Mouse (Mus musculus) 3T3-L1 (cell line): ENCODE measurements around the gene Oas1c.

Experiments
- DNase-seq: peaks from one replicate; pipeline ENCODE4 v3.0.0-alpha.2; 2015; ENCODE audit warnings: low read depth, low spot score

The Oas1c gene

DNA sequence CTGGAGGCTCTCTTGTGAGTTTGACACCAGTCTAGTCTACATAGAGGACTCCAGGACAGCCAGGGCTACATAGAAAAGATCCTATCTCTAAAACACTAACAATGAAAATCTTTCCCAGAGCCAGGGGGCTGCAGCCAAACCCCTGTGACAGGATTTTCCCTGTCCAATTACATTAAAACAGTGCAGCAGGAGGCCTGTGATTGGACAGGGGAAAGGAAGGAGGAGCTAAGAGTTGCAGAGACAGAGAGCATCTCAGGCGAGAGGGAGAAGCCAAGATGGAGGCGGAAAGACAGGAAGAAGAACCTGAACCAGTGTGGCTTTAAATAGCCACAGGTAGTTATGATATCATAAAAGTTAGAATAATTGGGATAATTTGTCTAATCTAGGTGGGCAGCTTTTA is 29.9 kb downstream of the Oas1c start:
- no peak for DNase-seq

DNA sequence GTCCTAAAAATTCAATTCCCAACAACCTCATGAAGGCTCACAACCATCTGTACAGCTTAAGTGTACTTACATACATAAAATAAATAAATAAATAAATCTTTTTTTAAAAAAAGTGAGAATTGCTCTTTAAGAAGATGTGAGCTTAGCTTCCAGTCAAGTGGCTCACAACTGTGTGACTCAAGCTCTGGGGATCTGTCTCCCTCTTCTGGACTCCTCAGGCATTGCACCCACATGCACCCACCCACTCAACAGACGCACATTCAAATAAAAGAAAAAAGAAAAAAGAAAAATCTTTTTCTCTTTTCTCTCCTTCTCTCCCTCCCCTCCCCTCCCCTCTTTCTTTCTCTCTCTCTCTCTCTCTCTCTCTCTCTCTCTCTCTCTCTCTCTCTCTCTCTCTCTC is 30.7 kb downstream of the Oas1c start:
- DNase-seq: peak; percentile 40

DNA sequence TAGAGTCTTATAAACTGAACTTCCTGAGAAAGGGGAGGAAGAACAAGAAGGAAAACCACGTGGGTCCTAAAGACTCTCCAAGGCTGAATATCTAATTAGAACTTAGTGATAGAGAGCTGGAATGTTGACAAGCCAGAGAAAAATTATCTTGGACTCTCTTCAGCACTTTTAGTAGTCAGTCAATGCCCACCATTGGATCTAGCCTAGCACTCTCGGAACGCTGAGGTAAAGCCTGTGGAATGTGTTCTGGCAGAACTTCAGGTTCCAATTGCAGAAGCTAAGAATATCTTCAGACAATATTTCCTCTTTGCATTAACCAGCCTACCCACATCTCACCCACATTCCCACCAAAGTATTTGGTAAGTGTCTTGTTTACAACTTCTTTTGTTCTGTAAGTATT is 32.4 kb downstream of the Oas1c start:
- peak; percentile 83 for DNase-seq

DNA sequence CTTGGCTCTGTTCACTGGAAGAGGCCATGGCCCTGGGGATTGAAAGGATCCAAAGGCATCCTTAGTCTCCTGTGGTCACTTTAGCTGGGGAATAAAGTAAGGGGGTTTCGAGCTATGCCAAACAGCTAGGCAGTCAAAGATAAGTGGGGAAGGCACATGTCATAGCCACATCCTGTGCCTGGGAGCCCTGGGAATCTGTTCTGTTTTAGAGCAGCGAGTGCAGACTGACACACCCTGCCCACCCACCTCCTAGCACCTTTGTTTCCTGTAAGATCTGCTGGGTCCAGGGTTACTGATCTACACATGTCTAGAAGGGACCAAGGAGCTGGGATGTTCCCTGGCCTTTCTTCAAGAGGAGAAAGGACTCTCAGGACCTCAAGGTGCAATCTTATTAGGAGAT is 33.4 kb downstream of the Oas1c start:
- peak; percentile 28 for DNase-seq

DNA sequence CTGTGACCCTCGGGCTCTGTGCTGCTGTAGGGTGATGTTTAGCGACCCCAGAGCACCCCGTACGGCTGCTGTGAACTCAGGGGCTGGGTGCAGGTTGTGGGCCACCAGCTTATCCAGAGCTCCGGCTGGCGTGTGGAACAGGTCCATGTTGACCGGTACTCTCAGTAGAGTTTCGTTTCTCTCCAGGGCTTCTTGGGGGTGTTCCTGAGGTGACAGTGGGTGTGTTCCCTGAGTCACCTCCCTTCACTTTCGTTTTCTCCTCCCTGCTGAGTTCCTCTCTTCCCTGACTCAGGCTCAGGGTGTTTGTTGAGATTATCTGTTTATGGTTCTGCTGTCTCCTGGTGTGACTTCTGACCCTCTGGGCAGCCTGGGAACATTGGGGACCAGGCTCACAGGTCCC is 34.8 kb downstream of the Oas1c start, which contains the start of gene Oas3:
Gene Oas3, minus strand, starts transcription at position 184 of the 400 bp plus-strand sequence.
- DNase-seq: peak; percentile 63

DNA sequence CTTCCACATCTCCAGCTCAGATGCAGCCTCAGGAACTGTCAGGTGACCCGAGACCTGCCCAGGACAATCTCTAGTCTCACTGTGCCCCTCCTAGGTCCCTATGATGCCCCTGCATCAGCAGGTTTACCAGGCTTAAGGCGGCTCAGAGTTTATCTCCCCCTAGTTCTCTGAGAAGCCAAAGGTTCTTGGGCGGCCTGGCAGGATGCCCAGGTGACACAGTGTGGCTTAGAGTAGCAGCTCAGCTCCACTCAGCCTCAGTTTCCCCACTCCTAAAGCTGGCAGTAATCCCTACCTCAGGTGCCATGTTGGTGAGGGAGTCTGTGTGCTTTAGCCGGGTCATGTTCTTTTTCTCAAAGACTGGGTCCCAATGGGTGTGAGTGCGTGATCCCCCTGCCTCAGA is 35.5 kb downstream of the Oas1c start:
- peak; percentile 15 for DNase-seq

DNA sequence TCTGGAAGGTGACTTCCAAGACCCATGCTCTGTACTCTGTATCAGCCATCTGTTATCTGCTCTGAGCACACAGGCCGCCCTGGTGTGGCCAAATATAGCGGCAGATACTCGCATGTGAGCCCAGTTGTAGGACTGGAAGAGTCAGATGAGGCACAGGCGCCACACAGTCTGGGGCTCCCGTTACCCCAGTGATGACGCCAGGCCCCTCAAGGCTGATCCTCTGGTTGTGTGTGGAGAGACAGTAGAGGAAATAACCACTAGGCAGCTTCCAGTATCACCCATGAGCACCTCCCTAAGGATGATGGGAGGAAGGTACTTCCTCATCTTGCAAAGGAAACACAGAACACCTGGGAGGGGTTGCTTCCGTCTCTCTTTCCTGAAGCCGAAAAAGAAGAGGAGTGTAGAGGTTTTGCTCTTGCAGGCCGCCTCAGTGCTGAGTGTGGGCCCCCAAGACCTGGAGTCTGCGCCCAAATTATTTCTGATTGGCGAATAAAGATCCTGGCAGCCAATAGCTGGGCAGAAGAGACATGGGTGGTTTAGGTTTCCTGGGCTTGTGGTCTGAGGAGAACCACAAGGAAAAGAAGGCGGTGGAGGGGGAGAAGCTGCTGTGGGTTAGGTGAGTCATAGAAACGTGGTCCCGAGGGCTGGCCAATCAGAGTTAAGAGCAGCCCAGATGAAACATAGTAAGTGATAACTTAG is 36.9 kb downstream of the Oas1c start:
- peak; percentile 74 for DNase-seq

DNA sequence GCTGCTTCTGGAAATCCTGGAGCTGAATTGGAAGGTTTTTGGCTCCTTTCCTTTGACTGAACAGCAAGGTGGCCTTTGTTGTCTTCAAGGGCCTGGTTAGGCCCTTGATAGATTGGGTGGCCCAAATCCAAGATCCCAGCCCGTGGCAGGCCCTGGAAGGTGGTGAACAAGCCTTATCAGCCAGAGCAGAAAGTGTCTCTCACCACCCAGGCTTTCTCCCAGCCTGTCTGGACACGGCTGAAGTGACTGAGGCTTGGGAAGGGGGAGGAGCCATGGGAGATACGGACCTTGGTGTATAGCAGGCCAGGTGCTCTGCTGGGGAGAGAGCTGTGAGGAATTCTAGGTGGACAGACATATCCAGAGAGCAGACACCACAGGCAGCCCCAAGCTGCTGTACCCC is 42.9 kb downstream of the Oas1c start:
- no peak for DNase-seq

DNA sequence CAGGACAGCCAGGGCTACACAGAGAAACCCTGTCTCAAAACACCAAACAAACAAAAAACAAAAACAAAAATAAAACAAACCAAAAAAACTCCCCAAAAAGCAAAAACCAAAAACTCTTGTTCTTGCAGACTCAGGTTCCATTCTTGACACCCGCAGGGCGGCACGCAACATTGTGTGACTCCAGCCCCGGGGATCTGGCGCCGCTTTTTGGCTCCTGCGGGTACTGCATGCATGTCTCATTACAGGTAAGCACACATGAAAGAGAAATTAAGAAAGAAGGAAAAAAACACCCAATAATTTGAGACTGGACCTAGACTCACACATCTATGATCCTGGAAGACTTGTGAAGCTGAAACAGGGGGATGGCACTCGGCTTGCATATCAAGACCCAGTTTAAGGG is 47.3 kb downstream of the Oas1c start:
- no peak for DNase-seq

DNA sequence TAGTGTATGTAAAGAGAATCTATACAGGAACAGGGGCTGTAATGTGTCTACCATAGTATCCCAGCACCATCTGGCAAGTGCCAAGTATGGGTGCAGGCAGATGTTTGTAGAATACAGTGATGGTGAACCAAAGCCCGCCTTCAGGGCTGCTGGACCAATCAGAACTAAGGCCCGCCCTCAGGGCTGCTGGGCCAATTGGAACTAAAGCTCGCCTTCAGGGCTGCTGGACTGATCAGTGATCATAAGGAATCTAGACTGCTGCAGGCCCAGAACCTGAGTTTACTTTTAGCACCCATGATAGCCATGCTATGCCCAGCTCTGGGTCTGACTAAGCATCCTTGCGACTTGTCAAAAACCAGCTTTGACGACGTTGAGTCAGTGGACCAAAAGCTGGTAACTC is 50.4 kb downstream of the Oas1c start:
- DNase-seq: no peak

DNA sequence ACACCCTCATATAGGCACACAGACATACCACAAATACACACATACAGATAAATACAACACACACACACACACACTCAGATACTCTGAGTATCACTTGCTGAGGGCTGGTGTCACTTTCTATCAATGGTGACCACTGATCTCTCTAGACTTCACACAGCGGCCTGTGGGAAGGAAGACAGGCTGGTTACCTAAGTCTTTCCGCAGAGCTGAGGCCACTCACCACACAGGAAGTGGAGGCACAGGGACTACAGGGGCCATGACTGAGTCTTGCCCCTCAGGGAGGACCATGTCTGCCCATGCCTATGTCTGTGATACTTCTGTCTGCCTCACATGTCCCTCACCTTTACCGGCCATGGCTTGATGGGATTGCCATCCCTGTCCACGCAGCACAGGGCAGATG is 58.1 kb downstream of the Oas1c start:
- DNase-seq: no peak

DNA sequence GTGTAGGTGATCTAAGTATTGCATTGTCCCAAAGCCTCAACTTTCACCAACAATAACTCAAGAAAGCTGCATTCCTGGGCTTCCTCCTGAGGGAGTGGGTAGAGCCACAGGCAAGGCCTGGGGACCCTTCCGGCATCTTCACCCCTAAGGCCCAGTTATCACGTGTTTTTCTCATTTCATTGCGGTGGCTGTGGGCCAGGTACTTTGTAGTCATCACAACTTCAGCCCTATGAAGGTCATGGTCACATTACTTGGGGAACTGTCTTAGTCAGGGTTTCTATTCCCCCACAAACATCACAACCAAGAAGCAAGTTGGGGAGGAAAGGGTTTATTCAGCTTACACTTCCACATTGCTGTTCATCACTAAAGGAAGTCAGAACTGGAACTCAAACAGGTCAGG is 59.5 kb downstream of the Oas1c start:
- no peak for DNase-seq

DNA sequence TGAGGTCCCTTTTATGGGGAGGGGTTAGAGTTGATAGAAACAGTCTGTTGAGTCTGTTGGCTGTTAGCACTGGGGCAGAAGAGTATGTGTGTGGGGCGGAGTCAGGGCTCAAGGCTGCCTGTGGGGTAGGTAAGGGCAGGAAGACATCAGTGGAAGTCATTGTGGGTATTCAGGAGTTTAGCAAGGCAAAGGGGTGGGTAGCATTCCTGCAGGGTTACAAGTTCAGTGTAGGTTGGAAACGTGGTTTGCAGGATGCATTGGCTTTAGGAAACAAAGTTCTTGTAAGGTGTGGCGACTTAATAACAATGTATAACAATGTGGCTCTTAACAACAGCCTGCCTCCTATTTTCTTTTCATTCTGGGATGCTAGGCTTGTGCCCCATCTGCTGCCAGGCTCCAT is 61.1 kb downstream of the Oas1c start:
- no peak for DNase-seq
